Mouse (Mus musculus): ENCODE results near the gene Izumo1r.

DNA sequence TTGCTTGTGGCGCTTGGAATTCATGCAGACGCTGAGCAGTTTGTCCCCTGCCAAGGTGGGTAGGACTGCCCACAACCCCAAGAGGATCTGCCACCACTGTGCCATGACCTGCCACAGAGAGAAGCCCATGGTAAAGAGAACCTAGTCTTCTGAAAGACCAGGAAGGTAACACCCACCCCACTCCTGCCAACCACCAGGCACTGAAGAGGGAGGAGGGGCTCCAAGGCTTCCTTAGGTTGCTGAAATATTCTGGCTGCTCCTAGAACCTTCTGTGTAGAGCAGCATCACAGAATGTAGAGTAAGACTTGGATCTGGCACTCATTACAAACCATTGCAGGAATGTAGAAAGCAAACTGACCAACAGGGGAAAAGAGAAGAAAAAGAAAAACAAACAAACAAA is 1.3 kb downstream of the Izumo1r start:
- TF ChIP-seq POLR2AphosphoS2 (IDR thresholded peaks at IDR 0.05; ENCODE audit: insufficient read length, low read depth) (no peak), MYOG (IDR thresholded peaks at IDR 0.05; ENCODE audit: control insufficient read depth in 1 of 3, insufficient read depth in 1 of 3, insufficient read length in 2 of 3, low read depth in 2 of 3) (no peak), POLR2A (IDR thresholded peaks at IDR 0.05; ENCODE audit: insufficient read length, low read depth) (no peak), MYOD1 (IDR thresholded peaks at IDR 0.05; ENCODE audit: control insufficient read depth in 1 of 3, insufficient read length in 2 of 3, low read depth in 2 of 3) (no peak), TCF12 (IDR thresholded peaks at IDR 0.05; ENCODE audit: insufficient read depth, poor library complexity, severe bottlenecking) (no peak), MAX (IDR thresholded peaks at IDR 0.05; ENCODE audit: low read depth) (no peak), USF1 (IDR thresholded peaks at IDR 0.05; ENCODE audit: low read depth) (no peak), TCF3 (IDR thresholded peaks at IDR 0.05; ENCODE audit: insufficient read length, low read depth) (no peak)

Measured in myocyte (in vitro differentiated cells).